Mouse (Mus musculus) c-Kit-negative CD71-positive TER-119-positive erythroid progenitor cells, embryonic 14.5 days (primary cell): Measurements from ENCODE around the gene Fyn.

Source experiments
- DNase-seq: peaks from one replicate; pipeline ENCODE4 v3.0.0-alpha.2; 2013; ENCODE audit warnings: low read depth, low spot score

Gene Fyn

GRCm38 (mm10) chr10:39601068-39601467 is 232.4 kb downstream of the Fyn start:
- no peak for DNase-seq

GRCm38 (mm10) chr10:39606434-39606833 is 237.8 kb downstream of the Fyn start:
- no peak for DNase-seq

- no peak for DNase-seq
Observed at GRCm38 (mm10) chr10:39611234-39611633, 242.6 kb downstream of the Fyn start.

GRCm38 (mm10) chr10:39612131-39612530 is 243.5 kb downstream of the Fyn start:
- DNase-seq: no peak

- DNase-seq: no peak
Observed at GRCm38 (mm10) chr10:39612633-39612988, 244.0 kb downstream of the Fyn start, which contains the start of gene Traf3ip2. Gene Traf3ip2, plus strand, starts transcription at chr10:39612934.

GRCm38 (mm10) chr10:39612989-39613831 is 244.6 kb downstream of the Fyn start:
- no peak for DNase-seq

GRCm38 (mm10) chr10:39613973-39614372 is 245.3 kb downstream of the Fyn start:
- DNase-seq: no peak

GRCm38 (mm10) chr10:39614676-39615075 is 246.0 kb downstream of the Fyn start:
- no peak for DNase-seq
